Mouse (Mus musculus): ENCODE results near the gene Tctex1d4.

Tctex1d4 gene

GRCm38 (mm10) chr4:117126675-117127290 lies at the start of gene Tctex1d4:
Gene Tctex1d4 (plus strand): TSS chr4:117126794.
- DNase-seq (ENCODE audit: extremely low read depth, insufficient read length, low spot score) = no peak

GRCm38 (mm10) chr4:117087948-117088640 lies 38.5 kb upstream of the Tctex1d4 start:
- no peak for DNase-seq (ENCODE audit: extremely low read depth, insufficient read length, low spot score)

GRCm38 (mm10) chr4:117090586-117090985 lies 36.0 kb upstream of the Tctex1d4 start:
- DNase-seq (ENCODE audit: extremely low read depth, insufficient read length, low spot score) = no peak

- no peak for DNase-seq (ENCODE audit: extremely low read depth, insufficient read length, low spot score)
Observed at GRCm38 (mm10) chr4:117094626-117095361, 31.8 kb upstream of the Tctex1d4 start.

- no peak for DNase-seq (ENCODE audit: extremely low read depth, insufficient read length, low spot score)
Observed at GRCm38 (mm10) chr4:117095551-117096452, 30.8 kb upstream of the Tctex1d4 start, which contains the start of gene Ptch2. Gene Ptch2 (plus strand): TSS chr4:117096075.

GRCm38 (mm10) chr4:117096666-117097065 lies 29.9 kb upstream of the Tctex1d4 start:
- DNase-seq (ENCODE audit: extremely low read depth, insufficient read length, low spot score) = no peak

GRCm38 (mm10) chr4:117097969-117098763 lies 28.4 kb upstream of the Tctex1d4 start:
- DNase-seq (ENCODE audit: extremely low read depth, insufficient read length, low spot score) = no peak

- no peak for DNase-seq (ENCODE audit: extremely low read depth, insufficient read length, low spot score)
Observed at GRCm38 (mm10) chr4:117098764-117099036, 27.9 kb upstream of the Tctex1d4 start.

GRCm38 (mm10) chr4:117100036-117100435 lies 26.6 kb upstream of the Tctex1d4 start:
- DNase-seq (ENCODE audit: extremely low read depth, insufficient read length, low spot score) = no peak

- DNase-seq (ENCODE audit: extremely low read depth, insufficient read length, low spot score) = no peak
Observed at GRCm38 (mm10) chr4:117101218-117101617, 25.4 kb upstream of the Tctex1d4 start.

GRCm38 (mm10) chr4:117104672-117105071 lies 21.9 kb upstream of the Tctex1d4 start:
- no peak for DNase-seq (ENCODE audit: extremely low read depth, insufficient read length, low spot score)

- DNase-seq (ENCODE audit: extremely low read depth, insufficient read length, low spot score) = no peak
Observed at GRCm38 (mm10) chr4:117105127-117105526, 21.5 kb upstream of the Tctex1d4 start.

- no peak for DNase-seq (ENCODE audit: extremely low read depth, insufficient read length, low spot score)
Observed at GRCm38 (mm10) chr4:117107813-117108523, 18.6 kb upstream of the Tctex1d4 start.

- no peak for DNase-seq (ENCODE audit: extremely low read depth, insufficient read length, low spot score)
Observed at GRCm38 (mm10) chr4:117108524-117108849, 18.1 kb upstream of the Tctex1d4 start.

GRCm38 (mm10) chr4:117109330-117109729 lies 17.3 kb upstream of the Tctex1d4 start:
- DNase-seq (ENCODE audit: extremely low read depth, insufficient read length, low spot score) = no peak

GRCm38 (mm10) chr4:117110249-117110648 lies 16.3 kb upstream of the Tctex1d4 start:
- DNase-seq (ENCODE audit: extremely low read depth, insufficient read length, low spot score) = no peak

GRCm38 (mm10) chr4:117110985-117111384 lies 15.6 kb upstream of the Tctex1d4 start:
- no peak for DNase-seq (ENCODE audit: extremely low read depth, insufficient read length, low spot score)

GRCm38 (mm10) chr4:117113237-117113636 lies 13.4 kb upstream of the Tctex1d4 start:
- DNase-seq (ENCODE audit: extremely low read depth, insufficient read length, low spot score) = no peak

GRCm38 (mm10) chr4:117115592-117115991 lies 11.0 kb upstream of the Tctex1d4 start:
- no peak for DNase-seq (ENCODE audit: extremely low read depth, insufficient read length, low spot score)

GRCm38 (mm10) chr4:117117931-117118330 lies 8.7 kb upstream of the Tctex1d4 start:
- DNase-seq (ENCODE audit: extremely low read depth, insufficient read length, low spot score) = no peak
